Mouse (Mus musculus): ENCODE results near the gene Taf1c. TPM values are rescaled to one million over a fixed set of nuclear protein-coding genes. Genes with fewer than 3 reads are reported as not detected.
A peak's percentile ranks its signal among the peaks of the same experiment; 100 is the strongest.

The Taf1c gene
- total RNA-seq, 1 experiment from 2014 or later, result 7.8 TPM

GRCm38 (mm10) chr8:119579096-119579495 lies 25.9 kb downstream of the Taf1c start:
- no peak for ATAC-seq (replicated peaks; ENCODE audit: low read depth, poor library complexity, severe bottlenecking)

GRCm38 (mm10) chr8:119575366-119575726 lies 29.7 kb downstream of the Taf1c start:
- no peak for ATAC-seq (replicated peaks; ENCODE audit: low read depth, poor library complexity, severe bottlenecking)

GRCm38 (mm10) chr8:119574437-119575365 lies 30.3 kb downstream of the Taf1c start, which contains the start of the genes Hsdl1 and Dnaaf1:
TSS of gene Hsdl1 (minus strand) at chr8:119575183.
TSS of gene Dnaaf1 (plus strand) at chr8:119575235.
- ATAC-seq (replicated peaks; ENCODE audit: low read depth, poor library complexity, severe bottlenecking), result peak; percentile 57

GRCm38 (mm10) chr8:119572411-119572810 lies 32.6 kb downstream of the Taf1c start:
- no peak for ATAC-seq (replicated peaks; ENCODE audit: low read depth, poor library complexity, severe bottlenecking)

GRCm38 (mm10) chr8:119571135-119571534 lies 33.9 kb downstream of the Taf1c start:
- peak; percentile 54 for ATAC-seq (replicated peaks; ENCODE audit: low read depth, poor library complexity, severe bottlenecking)

GRCm38 (mm10) chr8:119569881-119570280 lies 35.1 kb downstream of the Taf1c start:
- ATAC-seq (replicated peaks; ENCODE audit: low read depth, poor library complexity, severe bottlenecking), result no peak

GRCm38 (mm10) chr8:119568951-119569350 lies 36.1 kb downstream of the Taf1c start:
- no peak for ATAC-seq (replicated peaks; ENCODE audit: low read depth, poor library complexity, severe bottlenecking)

- ATAC-seq (replicated peaks; ENCODE audit: low read depth, poor library complexity, severe bottlenecking), result no peak
These were observed 36.8 kb downstream of the Taf1c start for GRCm38 (mm10) chr8:119568251-119568650.

GRCm38 (mm10) chr8:119566367-119566766 lies 38.7 kb downstream of the Taf1c start:
- ATAC-seq (replicated peaks; ENCODE audit: low read depth, poor library complexity, severe bottlenecking), result no peak

- ATAC-seq (replicated peaks; ENCODE audit: low read depth, poor library complexity, severe bottlenecking), result no peak
These were observed 41.2 kb downstream of the Taf1c start for GRCm38 (mm10) chr8:119563849-119564251.

GRCm38 (mm10) chr8:119559402-119559720 lies 45.7 kb downstream of the Taf1c start:
- ATAC-seq (replicated peaks; ENCODE audit: low read depth, poor library complexity, severe bottlenecking), result no peak

GRCm38 (mm10) chr8:119558603-119559401 lies 46.2 kb downstream of the Taf1c start, which contains the start of gene Mbtps1:
TSS of gene Mbtps1 (minus strand) at chr8:119558735.
- ATAC-seq (replicated peaks; ENCODE audit: low read depth, poor library complexity, severe bottlenecking), result peak; percentile 95

- peak; percentile 56 for ATAC-seq (replicated peaks; ENCODE audit: low read depth, poor library complexity, severe bottlenecking)
These were observed 47.0 kb downstream of the Taf1c start for GRCm38 (mm10) chr8:119557821-119558602.

GRCm38 (mm10) chr8:119557132-119557531 lies 47.9 kb downstream of the Taf1c start:
- ATAC-seq (replicated peaks; ENCODE audit: low read depth, poor library complexity, severe bottlenecking), result no peak

- no peak for ATAC-seq (replicated peaks; ENCODE audit: low read depth, poor library complexity, severe bottlenecking)
These were observed 49.2 kb downstream of the Taf1c start for GRCm38 (mm10) chr8:119555861-119556260.

GRCm38 (mm10) chr8:119552967-119553366 lies 52.1 kb downstream of the Taf1c start:
- ATAC-seq (replicated peaks; ENCODE audit: low read depth, poor library complexity, severe bottlenecking), result no peak

- no peak for ATAC-seq (replicated peaks; ENCODE audit: low read depth, poor library complexity, severe bottlenecking)
These were observed 56.4 kb downstream of the Taf1c start for GRCm38 (mm10) chr8:119548560-119549113.

All from common myeloid progenitor, adult 5-6 weeks (primary cell).